Mouse (Mus musculus) frontal cortex, postnatal 36 days (tissue): ENCODE results near the gene Fdxr.

ENCODE experiments used
- DNase-seq, 2 experiments: peaks; one replicate each; pipeline ENCODE4 v3.0.0; 2022; ENCODE audit warnings: low spot score in 2 of 2

Fdxr gene

GRCm38 (mm10) chr11:115289885-115290284 lies 13.0 kb upstream of the Fdxr start:
- no peak for DNase-seq

DNA sequence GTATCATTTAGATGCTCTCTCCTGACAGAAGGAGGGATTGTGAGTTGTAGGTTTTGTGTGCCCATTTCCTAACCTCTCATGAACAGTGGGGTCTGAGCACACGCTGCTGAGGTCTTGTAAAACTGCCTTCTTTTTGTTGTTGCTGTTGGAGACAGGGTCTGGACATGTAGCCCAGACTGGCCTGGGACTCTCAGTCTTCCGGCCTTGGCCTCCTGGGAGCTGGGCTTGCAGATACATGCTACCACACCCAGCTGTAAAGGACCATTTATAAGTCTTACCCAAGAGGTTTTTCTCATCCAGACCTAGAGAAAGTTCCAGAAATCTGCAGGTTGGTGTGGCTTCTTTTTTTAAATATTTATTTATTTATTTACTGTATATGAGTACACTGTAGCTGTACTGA lies 11.5 kb upstream of the Fdxr start:
- DNase-seq: no peak

- no peak for DNase-seq
Measured at GRCm38 (mm10) chr11:115287386-115287785, 10.5 kb upstream of the Fdxr start.

GRCm38 (mm10) chr11:115286201-115286993 lies 9.5 kb upstream of the Fdxr start:
- peak in 1 of 2 experiments; percentile 54 for DNase-seq

GRCm38 (mm10) chr11:115285282-115285681 lies 8.4 kb upstream of the Fdxr start:
- DNase-seq: no peak

GRCm38 (mm10) chr11:115283891-115284620 lies 7.2 kb upstream of the Fdxr start:
- DNase-seq: no peak

DNA sequence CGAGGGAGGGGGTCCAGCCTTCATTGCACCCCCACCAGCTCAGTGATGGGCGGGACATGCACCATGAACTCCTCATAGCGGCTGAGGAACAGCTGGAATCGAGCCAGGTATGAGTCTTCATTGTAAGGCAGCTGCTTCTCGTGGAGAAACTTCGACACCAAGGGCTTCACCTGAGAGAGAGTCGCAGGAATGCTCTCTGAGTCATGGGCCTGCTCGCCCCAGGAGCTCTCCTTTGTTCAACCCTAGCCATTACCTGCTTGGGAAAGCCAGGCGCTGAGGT lies 6.6 kb upstream of the Fdxr start:
- DNase-seq: no peak

- no peak for DNase-seq
Measured at GRCm38 (mm10) chr11:115282723-115283485, 6.1 kb upstream of the Fdxr start.

GRCm38 (mm10) chr11:115282295-115282694 lies 5.4 kb upstream of the Fdxr start:
- DNase-seq: peak in 1 of 2 experiments; percentile 28

GRCm38 (mm10) chr11:115279726-115280125 lies 2.9 kb upstream of the Fdxr start:
- DNase-seq: no peak

DNA sequence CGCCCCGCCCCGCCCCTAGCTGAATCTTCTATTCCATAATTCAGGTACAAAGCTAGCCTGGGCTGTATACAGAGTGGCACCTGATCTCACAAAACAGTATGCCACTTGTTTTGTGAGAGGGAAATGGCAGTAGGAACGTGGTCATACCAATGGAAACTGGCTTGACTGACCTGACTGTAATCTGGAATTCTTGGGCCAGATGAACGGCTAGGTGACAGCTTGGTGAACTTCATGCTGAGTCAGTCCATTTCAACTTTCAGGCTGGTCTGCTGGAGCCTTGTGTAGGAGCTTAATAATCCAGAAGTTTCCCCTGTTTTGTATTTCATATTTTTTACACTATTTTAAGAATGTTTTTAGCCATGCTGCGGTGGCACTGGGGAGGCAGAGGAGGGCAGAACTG lies 1.3 kb upstream of the Fdxr start:
- no peak for DNase-seq

GRCm38 (mm10) chr11:115277604-115277975 lies 740 bp upstream of the Fdxr start:
- DNase-seq: no peak

- no peak for DNase-seq
Measured at GRCm38 (mm10) chr11:115275954-115276353, 896 bp downstream of the Fdxr start.

DNA sequence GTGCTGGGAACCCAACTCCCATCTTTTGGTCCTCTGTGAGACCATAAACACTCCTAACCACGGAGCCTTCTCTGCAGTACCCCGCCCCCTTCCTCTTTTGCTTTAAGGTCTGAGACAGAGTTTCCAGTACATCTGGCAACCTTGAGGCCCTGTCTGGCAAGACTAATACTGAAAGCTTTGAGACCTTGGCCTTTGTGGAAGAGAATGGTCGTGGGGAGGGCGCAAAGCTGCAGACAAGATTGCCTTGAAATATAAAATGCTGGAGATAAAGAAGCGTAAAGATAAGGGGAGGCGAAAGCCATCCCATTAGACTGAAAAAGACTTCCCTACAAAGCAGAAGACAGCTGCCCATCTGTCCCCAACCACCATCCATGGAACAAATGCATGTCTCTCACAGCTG lies 1.3 kb downstream of the Fdxr start:
- no peak for DNase-seq

DNA sequence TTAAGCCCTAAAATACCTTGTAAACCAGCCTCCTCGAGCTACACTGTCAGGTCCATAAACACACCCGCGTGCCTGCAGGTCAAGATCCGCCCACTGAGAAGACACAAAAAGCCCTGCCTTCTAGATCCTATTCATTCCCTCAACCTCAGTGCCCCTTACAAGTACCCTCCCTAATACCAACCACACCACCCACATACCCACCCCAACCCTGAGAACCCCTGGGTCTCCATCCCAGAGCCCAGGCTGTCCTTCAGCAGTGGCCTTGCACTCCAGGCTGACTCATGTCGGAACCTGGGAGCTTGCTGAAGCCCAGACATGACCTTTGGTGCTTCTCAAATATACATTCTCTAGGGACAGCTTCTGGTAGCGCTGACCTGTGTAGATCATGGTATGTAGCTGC lies 2.1 kb downstream of the Fdxr start:
- no peak for DNase-seq

- no peak for DNase-seq
Measured at GRCm38 (mm10) chr11:115274178-115274577, 2.7 kb downstream of the Fdxr start.

DNA sequence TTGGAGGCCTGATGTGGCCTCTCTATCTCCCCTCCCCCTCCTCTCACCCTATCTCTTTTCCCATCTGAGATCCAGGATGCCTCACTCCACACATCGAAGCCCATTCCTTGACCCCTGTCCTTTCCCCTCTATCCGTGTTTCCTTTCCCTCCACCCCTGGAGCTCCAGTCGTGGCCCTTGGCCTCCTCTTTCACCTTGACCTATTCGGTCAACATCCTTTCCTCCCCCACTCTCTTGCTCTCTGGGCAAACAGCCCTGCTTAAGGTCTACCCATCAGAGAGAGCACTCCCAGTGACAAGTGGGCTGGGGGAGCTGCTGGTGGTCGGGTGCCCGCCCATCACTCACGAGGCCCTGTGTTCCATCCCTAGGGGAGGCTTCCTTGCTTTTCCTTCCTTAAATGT lies 3.1 kb downstream of the Fdxr start:
- no peak for DNase-seq

GRCm38 (mm10) chr11:115272894-115273498 lies 3.9 kb downstream of the Fdxr start:
- DNase-seq: no peak

DNA sequence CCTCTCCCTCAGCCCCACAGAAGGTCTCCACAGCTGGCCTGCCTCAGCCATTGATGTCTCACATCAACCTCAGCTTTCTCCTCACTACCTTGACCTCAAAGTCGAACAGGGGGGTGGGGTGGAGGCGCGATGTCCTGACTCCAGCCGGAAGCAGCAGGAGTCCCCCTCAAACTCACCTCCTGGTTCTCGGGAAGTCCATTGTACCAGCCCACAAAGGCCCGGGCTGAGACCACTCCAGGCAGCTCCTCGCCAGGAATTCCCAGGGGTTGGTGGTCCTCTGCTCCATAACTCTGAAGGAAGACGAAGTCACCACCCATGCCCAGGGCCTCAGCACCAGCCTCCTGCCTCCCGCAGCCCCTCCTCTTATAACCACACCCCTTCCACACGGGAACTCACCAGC lies 5.4 kb downstream of the Fdxr start:
- DNase-seq: no peak

GRCm38 (mm10) chr11:115271052-115271451 lies 5.8 kb downstream of the Fdxr start:
- DNase-seq: no peak

DNA sequence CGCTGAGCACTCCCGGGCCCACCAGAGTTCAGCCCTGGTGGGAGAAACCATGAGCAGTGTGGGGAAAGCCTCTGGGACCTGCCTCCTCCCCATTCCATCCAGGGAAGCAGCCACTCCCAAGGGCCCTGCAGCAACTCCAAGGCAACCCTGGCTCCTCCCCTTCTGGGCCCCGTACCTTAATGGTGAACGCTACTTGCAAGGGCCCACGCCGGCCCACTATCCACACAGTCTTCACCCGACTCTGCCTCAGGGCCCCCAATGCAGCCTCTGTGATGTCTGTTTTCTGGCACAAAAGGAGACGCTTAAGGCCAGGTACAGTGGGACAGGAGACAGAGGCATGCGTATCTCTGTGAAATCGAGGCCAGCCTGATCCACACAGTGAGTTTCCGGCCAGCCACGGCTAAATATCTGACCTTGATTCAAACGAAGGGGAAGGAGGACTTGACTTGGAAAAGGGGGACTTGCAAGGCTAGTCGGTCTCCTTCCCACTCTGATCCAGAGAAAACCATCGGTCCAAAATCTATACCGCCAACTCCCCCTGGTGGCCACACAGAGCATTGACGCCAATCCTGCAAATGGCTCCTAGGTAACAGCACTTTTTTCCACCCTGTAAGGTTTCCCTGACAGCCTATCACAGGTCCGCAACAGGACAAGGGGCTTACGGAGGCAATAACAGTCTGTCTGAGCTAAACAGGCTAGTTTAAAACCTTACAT lies 6.5 kb downstream of the Fdxr start:
- DNase-seq: peak; percentile 84 to 88
